Mouse (Mus musculus): ENCODE data around the gene Gm6583. TPM values are rescaled to one million over a fixed set of nuclear protein-coding genes. Genes with fewer than 3 reads are reported as not detected.

Gm6583 gene
- total RNA-seq, 2 experiments from 2014 or later: not detected

GRCm38 (mm10) chr5:112369326-112369725 is 13.5 kb upstream of the Gm6583 start:
- no peak for ATAC-seq (replicated peaks; ENCODE audit: low FRiP score, poor library complexity, severe bottlenecking)

GRCm38 (mm10) chr5:112368666-112369065 is 12.8 kb upstream of the Gm6583 start:
- no peak for ATAC-seq (replicated peaks; ENCODE audit: low FRiP score, poor library complexity, severe bottlenecking)

- ATAC-seq (replicated peaks; ENCODE audit: low FRiP score, poor library complexity, severe bottlenecking): no peak
Observed at GRCm38 (mm10) chr5:112367929-112368328, 12.1 kb upstream of the Gm6583 start.

- ATAC-seq (replicated peaks; ENCODE audit: low FRiP score, poor library complexity, severe bottlenecking): no peak
Observed at GRCm38 (mm10) chr5:112367338-112367737, 11.5 kb upstream of the Gm6583 start.

- no peak for ATAC-seq (replicated peaks; ENCODE audit: low FRiP score, poor library complexity, severe bottlenecking)
Observed at GRCm38 (mm10) chr5:112366879-112367278, 11.0 kb upstream of the Gm6583 start.

- no peak for ATAC-seq (replicated peaks; ENCODE audit: low FRiP score, poor library complexity, severe bottlenecking)
Observed at GRCm38 (mm10) chr5:112364184-112364797, 8.5 kb upstream of the Gm6583 start.

- no peak for ATAC-seq (replicated peaks; ENCODE audit: low FRiP score, poor library complexity, severe bottlenecking)
Observed at GRCm38 (mm10) chr5:112360077-112360476, 4.2 kb upstream of the Gm6583 start.

- ATAC-seq (replicated peaks; ENCODE audit: low FRiP score, poor library complexity, severe bottlenecking): 0 out of 2 replicates have a peak, but pooled peaks have one; percentile 63
Observed at GRCm38 (mm10) chr5:112359520-112359919, 3.7 kb upstream of the Gm6583 start.

GRCm38 (mm10) chr5:112356322-112356721 is 489 bp upstream of the Gm6583 start:
- ATAC-seq (replicated peaks; ENCODE audit: low FRiP score, poor library complexity, severe bottlenecking): no peak

GRCm38 (mm10) chr5:112355493-112355892 is 340 bp downstream of the Gm6583 start:
- no peak for ATAC-seq (replicated peaks; ENCODE audit: low FRiP score, poor library complexity, severe bottlenecking)

- ATAC-seq (replicated peaks; ENCODE audit: low FRiP score, poor library complexity, severe bottlenecking): no peak
Observed at GRCm38 (mm10) chr5:112349169-112349568, 6.7 kb downstream of the Gm6583 start.

- no peak for ATAC-seq (replicated peaks; ENCODE audit: low FRiP score, poor library complexity, severe bottlenecking)
Observed at GRCm38 (mm10) chr5:112346211-112346965, 9.4 kb downstream of the Gm6583 start.

GRCm38 (mm10) chr5:112344092-112344960 is 11.5 kb downstream of the Gm6583 start:
- no peak for ATAC-seq (replicated peaks; ENCODE audit: low FRiP score, poor library complexity, severe bottlenecking)

- ATAC-seq (replicated peaks; ENCODE audit: low FRiP score, poor library complexity, severe bottlenecking): 0 out of 2 replicates have a peak, but pooled peaks have one; percentile 41
Observed at GRCm38 (mm10) chr5:112343205-112343595, 12.6 kb downstream of the Gm6583 start.

- peak; percentile 52 for ATAC-seq (replicated peaks; ENCODE audit: low FRiP score, poor library complexity, severe bottlenecking)
Observed at GRCm38 (mm10) chr5:112342463-112343204, 13.2 kb downstream of the Gm6583 start, which contains the start of the genes Srrd and Hps4. Srrd (minus strand) TSS chr5:112343040. Hps4 (plus strand) TSS chr5:112343083.

- no peak for ATAC-seq (replicated peaks; ENCODE audit: low FRiP score, poor library complexity, severe bottlenecking)
Observed at GRCm38 (mm10) chr5:112339215-112339614, 16.6 kb downstream of the Gm6583 start.

GRCm38 (mm10) chr5:112337004-112337403 is 18.8 kb downstream of the Gm6583 start:
- ATAC-seq (replicated peaks; ENCODE audit: low FRiP score, poor library complexity, severe bottlenecking): no peak

- ATAC-seq (replicated peaks; ENCODE audit: low FRiP score, poor library complexity, severe bottlenecking): 0 out of 2 replicates have a peak, but pooled peaks have one; percentile 32
Observed at GRCm38 (mm10) chr5:112335473-112335872, 20.4 kb downstream of the Gm6583 start.

- ATAC-seq (replicated peaks; ENCODE audit: low FRiP score, poor library complexity, severe bottlenecking): no peak
Observed at GRCm38 (mm10) chr5:112329805-112330564, 25.8 kb downstream of the Gm6583 start.

Measured in erythroid progenitor cell, adult 5-6 weeks (primary cell).